Mouse (Mus musculus) right cerebral cortex, adult 2 months (tissue): ENCODE measurements at regions not wholly inside any gene's neighbourhood (a gene's known extent, or its start where the extent isn't known, plus 50 kb on each side); places are given as distances from the start of the nearest gene placed in this dataset.

Source experiments
- DNase-seq, 2 experiments: peaks; one replicate each; pipeline ENCODE4 v3.0.0; 2021 to 2022; ENCODE audit warnings: low spot score in 2 of 2

DNA sequence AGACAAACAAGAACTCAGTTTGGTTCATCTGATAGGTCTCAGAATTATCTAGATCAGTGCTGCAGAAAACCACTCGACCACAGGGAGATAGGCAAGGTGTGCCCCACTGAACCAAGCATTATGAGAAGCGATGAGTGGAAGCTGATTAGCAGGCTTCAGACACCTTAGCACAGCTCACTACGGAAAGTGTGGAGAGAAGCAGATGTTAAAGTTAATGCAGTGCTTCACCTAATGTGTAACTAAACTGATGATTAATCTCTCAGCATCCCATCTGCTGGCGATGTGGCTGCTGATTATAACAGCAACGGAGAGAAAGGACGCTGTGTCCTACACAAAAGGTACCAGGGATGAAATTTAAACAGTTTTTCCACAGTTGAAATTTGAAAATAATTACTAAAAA, 1517.8 kb upstream of the Pcdh20 start:
- DNase-seq: peak in 1 of 2 experiments; percentile 2

GRCm38 (mm10) chr14:89986072-89986471, 1514.9 kb upstream of the Pcdh20 start:
- DNase-seq: no peak

DNA sequence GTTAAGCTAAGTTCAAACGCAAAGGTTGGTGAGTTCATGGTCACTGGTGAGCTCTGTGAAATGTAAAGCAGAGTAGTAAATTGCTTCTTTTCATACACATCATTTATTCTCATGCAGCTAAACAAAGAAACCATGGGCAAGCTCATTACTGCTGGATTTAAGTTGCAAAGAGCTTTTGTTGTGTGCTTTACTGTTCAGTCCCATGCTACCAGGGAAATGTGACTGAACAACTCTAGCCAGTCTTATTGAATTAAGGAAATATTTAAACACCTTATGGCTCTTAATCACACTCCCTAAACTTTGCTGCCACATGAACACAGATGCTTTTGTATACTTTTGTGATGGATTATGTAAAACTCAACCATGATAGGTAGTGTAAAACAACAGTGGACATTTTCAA, 1514.4 kb upstream of the Pcdh20 start:
- no peak for DNase-seq
